Mouse (Mus musculus): ENCODE measurements at regions not wholly inside any gene's neighbourhood (a gene's known extent, or its start where the extent isn't known, plus 50 kb on each side); places are given as distances from the start of the nearest gene placed in this dataset.

DNA sequence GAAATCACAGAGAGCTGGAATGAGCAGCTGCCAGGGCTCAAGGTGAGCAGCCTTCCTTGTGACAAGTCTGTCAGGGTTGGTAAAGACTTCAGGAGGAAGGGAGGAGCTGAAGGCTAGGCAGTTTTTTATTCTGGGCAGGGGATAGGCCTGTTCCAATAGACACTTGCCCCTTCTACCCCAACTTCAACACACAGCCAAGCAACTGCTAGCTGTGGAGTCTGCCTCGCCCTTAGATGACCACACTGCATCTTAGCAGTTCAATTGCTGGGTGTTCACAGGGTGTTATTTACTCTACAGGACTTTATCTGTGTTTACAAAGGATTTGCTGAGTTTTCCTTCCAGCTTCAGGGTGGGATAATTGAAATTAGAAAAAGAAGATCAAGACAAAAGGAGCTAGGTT, 128.2 kb upstream of the Marcks start:
- Histone ChIP-seq H3K9ac (replicated peaks) (no peak overlapping the region), H3K4me2 (ENCODE audit: low read depth, low read length) (no peak overlapping the region), H3K4me1 (ENCODE audit: insufficient read depth) (no peaks in the 10 kb centered on the region; the same call in 1 of the 2 replicates), H3K27me3 (ENCODE audit: insufficient read depth, low read length) (no peaks in the 10 kb centered on the region), H3K9me3 (ENCODE audit: low read length) (no peaks in the 10 kb centered on the region), H3K36me3 (replicated peaks; ENCODE audit: insufficient read depth, low read length) (no peaks in the 10 kb centered on the region), H3K4me3 (ENCODE audit: low read depth, low read length) (no peak overlapping the region), H3K27ac (ENCODE audit: low read depth) (no peak overlapping the region)
- ATAC-seq (no peak), DNase-seq (no peak)
- TF ChIP-seq EP300 (IDR thresholded peaks at IDR 0.05; ENCODE audit: low read depth): no peak
- no peak for TF ChIP-seq CTCF (IDR thresholded peaks at IDR 0.05; ENCODE audit: low read depth)
- 66% methylated on average over 1 of the region's 1 CpGs for WGBS (ENCODE audit: insufficient replicate concordance)

DNA sequence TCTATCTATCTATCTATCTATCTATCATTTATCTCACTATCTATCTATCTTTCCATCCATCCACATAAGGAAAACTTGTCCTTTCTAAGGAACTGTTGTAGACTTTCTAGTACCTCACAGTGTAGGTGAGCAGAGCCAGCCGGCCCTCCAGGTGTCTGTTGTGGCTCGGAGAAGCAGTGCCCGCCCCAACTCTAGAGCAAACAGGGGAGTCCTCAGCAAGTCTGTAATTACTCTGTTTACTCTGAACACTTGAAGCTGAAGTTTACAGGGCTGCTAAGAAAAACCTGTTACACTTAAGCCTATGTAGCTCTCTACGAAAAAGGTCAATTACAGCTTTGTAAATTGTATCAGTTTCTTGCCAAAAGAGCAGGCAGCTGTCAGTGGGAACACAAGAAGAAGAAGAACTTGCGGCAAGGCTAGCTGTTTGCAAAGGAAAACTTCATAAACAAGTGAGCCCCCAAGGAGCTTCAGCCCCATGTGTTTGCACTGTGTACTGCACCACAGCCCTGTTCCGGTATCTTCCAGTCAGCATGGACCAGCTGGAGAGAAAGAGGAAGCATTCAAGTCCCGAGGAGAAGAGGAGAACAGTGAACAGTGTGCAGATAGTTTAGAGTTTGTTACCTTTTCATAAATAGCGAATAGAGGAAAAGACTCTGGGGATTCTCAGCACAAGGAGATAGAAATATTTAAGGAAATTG, 122.2 kb upstream of the Marcks start:
- 45% methylated on average over 8 of the region's 8 CpGs for WGBS (ENCODE audit: insufficient replicate concordance)
- DNase-seq (peak; percentile 24), ATAC-seq (0 out of 2 replicates have a peak, but pooled peaks have one; percentile 31)
- no peak overlapping the region for H3K27ac ChIP-seq (ENCODE audit: low read depth)
- no peaks in the 10 kb centered on the region for H3K9me3 ChIP-seq (ENCODE audit: low read length)
- H3K4me2 ChIP-seq (ENCODE audit: low read depth, low read length): no peak overlapping the region
- H3K4me1 ChIP-seq (ENCODE audit: insufficient read depth): no peaks in the 10 kb centered on the region
- no peaks in the 10 kb centered on the region for H3K27me3 ChIP-seq (ENCODE audit: insufficient read depth, low read length)
- H3K4me3 ChIP-seq (ENCODE audit: low read depth, low read length): no peak overlapping the region
- TF ChIP-seq EP300 (IDR thresholded peaks at IDR 0.05; ENCODE audit: low read depth): no peak
- peak; percentile 46 for TF ChIP-seq CTCF (IDR thresholded peaks at IDR 0.05; ENCODE audit: low read depth)
- H3K36me3 ChIP-seq (replicated peaks; ENCODE audit: insufficient read depth, low read length): no peaks in the 10 kb centered on the region
- H3K9ac ChIP-seq (replicated peaks): no peak overlapping the region

DNA sequence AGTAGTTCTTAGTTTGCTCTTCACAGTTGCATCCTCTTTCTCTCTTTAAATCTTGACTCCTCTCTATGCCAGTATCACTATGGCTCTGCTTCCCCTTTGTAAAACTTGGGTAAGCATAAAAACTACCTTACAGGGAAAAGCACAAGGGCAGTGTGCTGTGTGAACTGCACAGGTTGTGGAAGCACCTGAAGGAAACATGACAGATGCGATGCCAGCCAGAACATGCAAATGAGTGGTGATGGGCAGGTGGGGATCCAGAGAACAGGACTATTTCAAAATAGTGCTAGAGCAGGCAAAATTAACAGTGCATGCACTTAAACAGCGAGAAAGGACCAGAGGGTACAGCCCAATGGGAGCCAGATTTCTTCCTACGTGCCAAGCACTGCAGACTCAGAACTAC, 120.5 kb upstream of the Marcks start:
- Histone ChIP-seq H3K9me3 (ENCODE audit: low read length) (no peaks in the 10 kb centered on the region), H3K27ac (ENCODE audit: low read depth) (no peak overlapping the region), H3K4me2 (ENCODE audit: low read depth, low read length) (no peak overlapping the region), H3K4me1 (ENCODE audit: insufficient read depth) (no peaks in the 10 kb centered on the region), H3K4me3 (ENCODE audit: low read depth, low read length) (no peak overlapping the region), H3K36me3 (replicated peaks; ENCODE audit: insufficient read depth, low read length) (no peaks in the 10 kb centered on the region), H3K27me3 (ENCODE audit: insufficient read depth, low read length) (no peaks in the 10 kb centered on the region), H3K9ac (replicated peaks) (no peak overlapping the region)
- WGBS (ENCODE audit: insufficient replicate concordance): 76% methylated on average over 3 of the region's 3 CpGs
- no peak for ATAC-seq
- TF ChIP-seq CTCF (IDR thresholded peaks at IDR 0.05; ENCODE audit: low read depth): no peak
- TF ChIP-seq EP300 (IDR thresholded peaks at IDR 0.05; ENCODE audit: low read depth): no peak
- no peak for DNase-seq

DNA sequence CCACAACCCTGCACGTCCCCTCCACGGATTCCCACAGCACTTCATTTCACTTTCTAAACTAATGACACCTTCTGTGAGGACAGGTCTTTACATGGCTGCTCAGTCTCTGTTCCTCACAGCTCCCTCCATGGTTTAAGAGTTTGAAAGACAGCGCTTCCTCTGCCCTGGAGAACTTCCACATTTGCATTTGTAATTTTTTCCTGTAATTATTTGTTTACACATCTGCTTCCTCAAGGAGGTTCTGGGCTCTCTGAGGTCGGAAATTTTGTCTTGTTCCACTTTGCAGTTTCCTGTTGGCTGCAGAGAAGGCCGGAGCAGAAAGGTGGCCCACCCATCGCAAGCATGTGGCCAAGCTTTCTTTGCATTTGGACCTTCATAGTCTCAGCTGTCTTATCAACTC, 118.8 kb upstream of the Marcks start:
- DNase-seq (no peak), ATAC-seq (no peak)
- no peaks in the 10 kb centered on the region for H3K9me3 ChIP-seq (ENCODE audit: low read length)
- H3K9ac ChIP-seq (replicated peaks): no peak overlapping the region
- H3K4me2 ChIP-seq (ENCODE audit: low read depth, low read length): no peak overlapping the region
- H3K36me3 ChIP-seq (replicated peaks; ENCODE audit: insufficient read depth, low read length): no peaks in the 10 kb centered on the region
- 51% methylated on average over 6 of the region's 6 CpGs for WGBS (ENCODE audit: insufficient replicate concordance)
- H3K4me1 ChIP-seq (ENCODE audit: insufficient read depth): no peaks in the 10 kb centered on the region
- H3K27ac ChIP-seq (ENCODE audit: low read depth): no peak overlapping the region
- no peaks in the 10 kb centered on the region for H3K27me3 ChIP-seq (ENCODE audit: insufficient read depth, low read length)
- no peak overlapping the region for H3K4me3 ChIP-seq (ENCODE audit: low read depth, low read length)
- TF ChIP-seq EP300 (IDR thresholded peaks at IDR 0.05; ENCODE audit: low read depth) (no peak), CTCF (IDR thresholded peaks at IDR 0.05; ENCODE audit: low read depth) (no peak)

DNA sequence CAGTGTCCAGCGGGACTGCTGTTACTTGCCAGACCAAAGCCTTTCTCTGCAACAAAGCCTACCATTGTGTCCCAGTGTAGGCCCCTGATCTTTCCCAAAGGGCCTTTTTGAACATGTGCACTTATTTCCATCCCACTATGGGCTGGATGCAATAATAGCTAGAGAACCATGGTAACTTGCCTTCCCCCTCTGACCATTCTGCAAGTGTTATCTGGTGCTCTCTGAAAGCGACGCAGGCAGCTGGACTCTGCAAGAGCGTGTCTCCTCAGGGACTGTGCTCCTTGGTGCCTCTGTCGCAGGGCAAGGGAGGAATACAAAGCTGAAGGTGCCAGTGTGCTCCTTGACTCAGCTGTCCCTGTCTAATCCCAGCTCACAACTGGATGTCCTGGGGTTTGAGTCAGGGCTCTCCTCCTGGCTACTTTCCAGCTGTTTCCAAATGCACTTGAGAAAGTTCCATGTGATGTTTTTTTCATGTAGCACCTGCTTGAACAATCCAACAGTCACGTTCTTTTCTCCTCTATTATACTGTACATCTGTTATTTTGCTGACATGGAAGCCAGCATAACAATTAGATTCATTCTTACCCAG, 112.3 kb upstream of the Marcks start:
- no peaks in the 10 kb centered on the region for H3K27me3 ChIP-seq (ENCODE audit: insufficient read depth, low read length)
- H3K4me1 ChIP-seq (ENCODE audit: insufficient read depth): no peaks in the 10 kb centered on the region; the same call in 1 of the 2 replicates
- no peak for TF ChIP-seq CTCF (IDR thresholded peaks at IDR 0.05; ENCODE audit: low read depth)
- TF ChIP-seq EP300 (IDR thresholded peaks at IDR 0.05; ENCODE audit: low read depth): no peak
- DNase-seq (no peak), ATAC-seq (no peak)
- no peak overlapping the region for H3K4me2 ChIP-seq (ENCODE audit: low read depth, low read length)
- no peak overlapping the region for H3K9ac ChIP-seq (replicated peaks)
- no peaks in the 10 kb centered on the region for H3K9me3 ChIP-seq (ENCODE audit: low read length)
- H3K4me3 ChIP-seq (ENCODE audit: low read depth, low read length): no peak overlapping the region
- 72% methylated on average over 6 of the region's 6 CpGs for WGBS (ENCODE audit: insufficient replicate concordance)
- no peak overlapping the region for H3K27ac ChIP-seq (ENCODE audit: low read depth)
- H3K36me3 ChIP-seq (replicated peaks; ENCODE audit: insufficient read depth, low read length): no peaks in the 10 kb centered on the region

DNA sequence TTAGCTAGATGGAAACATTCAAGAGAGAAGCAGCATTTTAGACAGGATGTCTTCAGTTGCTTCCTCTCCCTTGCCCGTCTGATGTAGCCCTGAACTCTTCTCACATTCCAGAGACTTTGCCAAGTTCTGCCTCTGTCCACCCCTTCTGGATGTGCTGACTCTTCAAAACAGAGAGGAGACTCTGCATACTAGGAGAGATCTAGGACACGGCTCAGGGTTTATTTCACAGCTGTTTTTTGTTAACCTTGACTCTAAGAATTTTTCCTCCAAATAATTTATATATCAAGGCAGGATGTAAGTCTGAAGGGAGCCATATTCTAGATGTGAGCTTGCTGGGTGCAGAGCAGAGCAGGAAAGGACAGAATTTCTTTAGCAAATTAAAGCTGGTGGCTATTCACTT, 111.4 kb upstream of the Marcks start:
- Histone ChIP-seq H3K27ac (ENCODE audit: low read depth) (no peak overlapping the region), H3K4me1 (ENCODE audit: insufficient read depth) (no peaks in the 10 kb centered on the region; the same call in 1 of the 2 replicates), H3K9ac (replicated peaks) (no peak overlapping the region), H3K4me3 (ENCODE audit: low read depth, low read length) (no peak overlapping the region), H3K4me2 (ENCODE audit: low read depth, low read length) (no peak overlapping the region), H3K36me3 (replicated peaks; ENCODE audit: insufficient read depth, low read length) (no peaks in the 10 kb centered on the region), H3K9me3 (ENCODE audit: low read length) (no peaks in the 10 kb centered on the region), H3K27me3 (ENCODE audit: insufficient read depth, low read length) (no peaks in the 10 kb centered on the region)
- DNase-seq (no peak), ATAC-seq (no peak)
- TF ChIP-seq CTCF (IDR thresholded peaks at IDR 0.05; ENCODE audit: low read depth) (no peak), EP300 (IDR thresholded peaks at IDR 0.05; ENCODE audit: low read depth) (no peak)
- WGBS (ENCODE audit: insufficient replicate concordance): 48% methylated on average over 2 of the region's 2 CpGs
